ENCODE assay signal across 20 mouse cellular contexts in the genomic region with DNA sequence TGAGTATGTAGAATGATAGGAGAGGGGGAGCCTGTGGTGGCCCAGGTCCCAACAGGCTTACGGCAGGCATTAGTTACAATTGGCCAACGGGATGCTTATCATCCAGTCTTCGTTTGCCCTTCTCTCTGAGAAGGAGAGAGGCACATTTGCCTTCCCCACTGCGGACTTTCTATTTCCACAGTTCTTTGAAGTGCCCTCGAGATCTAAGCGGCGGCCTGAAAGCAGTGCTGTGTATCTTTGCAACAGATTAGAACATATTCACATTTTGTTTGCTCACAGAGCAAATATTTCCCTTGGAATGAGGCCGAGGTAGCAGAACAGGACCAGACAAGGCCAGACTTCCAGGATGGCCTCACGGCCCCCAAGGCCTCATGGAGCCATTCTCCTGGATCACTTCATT. TPM values are rescaled to one million over a fixed set of nuclear protein-coding genes. Genes with fewer than 3 reads are reported as not detected.
A peak's percentile ranks its signal among the peaks of the same experiment; 100 is the strongest.
DNase-seq lines count a peak whose midpoint lies in the region; ATAC-seq and TF ChIP-seq lines count a peak whose summit lies in the region.
"Had no signal": no experiment of that assay in that cellular context is flagged by ENCODE, and none has a peak within 500 bp of the region (broad histone marks: within the 10 kb centered on the region; RNA-seq: fewer than 3 reads in every experiment).

No protein-coding gene starts in this region.

- no peak overlapping the region for H3K4me3 ChIP-seq in liver, embryonic 16.5 days (ENCODE audit: low read depth, low read length)
- no peak overlapping the region for H3K4me3 ChIP-seq in lung, embryonic 14.5 days (ENCODE audit: low read depth, low read length)
- no peak overlapping the region for H3K4me3 ChIP-seq in stomach, postnatal 0 days (ENCODE audit: low read depth, low read length)
- H3K4me3 ChIP-seq: embryonic facial prominence, embryonic 15.5 days; hindbrain, embryonic 12.5 days; left cerebral cortex, adult 2 months; limb, embryonic 10.5 days had no signal

- H3K4me1 ChIP-seq in liver, embryonic 16.5 days (ENCODE audit: control insufficient read depth, low read depth, low read length) = no peaks in the 10 kb centered on the region
- H3K4me1 ChIP-seq in lung, embryonic 14.5 days (ENCODE audit: insufficient read depth) = peaks cover 2% of the 10 kb centered on the region; the same call in 1 of the 2 replicates
- no peaks in the 10 kb centered on the region for H3K4me1 ChIP-seq in stomach, postnatal 0 days (replicated peaks; ENCODE audit: control insufficient read depth, insufficient read depth)
- H3K4me1 ChIP-seq: embryonic facial prominence, embryonic 15.5 days had no signal

- TF ChIP-seq CTCF in lung, embryonic 14.5 days (IDR thresholded peaks at IDR 0.05; ENCODE audit: low read depth) = no peak
- TF ChIP-seq CTCF in stomach, postnatal 0 days (IDR thresholded peaks at IDR 0.05; ENCODE audit: low read depth) = no peak

- no peak for TF ChIP-seq EP300 in stomach, postnatal 0 days (optimal IDR thresholded peaks at IDR 0.05)

- ATAC-seq in liver, embryonic 16.5 days (ENCODE audit: low read depth) = peak; percentile 27; the same call in 1 of the 2 replicates
- ATAC-seq in lung, embryonic 14.5 days (ENCODE audit: insufficient read depth) = peak; percentile 70
- peak; percentile 85 for ATAC-seq in stomach, postnatal 0 days (ENCODE audit: low FRiP score, low TSS enrichment)
- ATAC-seq: forebrain, embryonic 16.5 days had no signal

- DNase-seq in liver = no peak
- peak; percentile 75 for DNase-seq in lung, embryonic 14.5 days
- DNase-seq in lung, postnatal 14 days = peak; percentile 45
- DNase-seq in stomach, postnatal 0 days (ENCODE audit: low spot score) = peak; percentile 68
- no peak for DNase-seq in cerebellum, postnatal 4 days (ENCODE audit: low spot score in 2 of 2)
- DNase-seq in urinary bladder, postnatal 10 days (ENCODE audit: low spot score) = no peak
- DNase-seq: cerebellum, adult 9-11 months; heart, postnatal 14 days; kidney, adult 9 months; kidney, postnatal 25 days; right cerebral cortex, postnatal 14 days; thymus, postnatal 36 days had no signal

- WGBS in liver, embryonic 16.5 days (ENCODE audit: insufficient replicate concordance) = 59% methylated on average over 9 of the region's 9 CpGs
- 61% methylated on average over 9 of the region's 9 CpGs for WGBS in lung, embryonic 14.5 days
- WGBS in stomach, postnatal 0 days = 56% methylated on average over 9 of the region's 9 CpGs

- no peak overlapping the region for H3K27ac ChIP-seq in liver, embryonic 16.5 days (ENCODE audit: low read length)
- no peak overlapping the region for H3K27ac ChIP-seq in lung, embryonic 14.5 days (ENCODE audit: low read depth)
- H3K27ac ChIP-seq in stomach, postnatal 0 days (replicated peaks) = no peak overlapping the region
- H3K27ac ChIP-seq: embryonic facial prominence, embryonic 15.5 days; hindbrain, embryonic 12.5 days; left cerebral cortex, adult 2 months; limb, embryonic 10.5 days; liver, embryonic 14.5 days had no signal

- no peaks in the 10 kb centered on the region for H3K9me3 ChIP-seq in liver, embryonic 16.5 days (replicated peaks; ENCODE audit: control insufficient read depth, low read length)
- H3K9me3 ChIP-seq in lung, embryonic 14.5 days (ENCODE audit: low read depth, low read length) = no peaks in the 10 kb centered on the region
- H3K9me3 ChIP-seq in stomach, postnatal 0 days (ENCODE audit: control insufficient read depth, low read length) = no peaks in the 10 kb centered on the region
- H3K9me3 ChIP-seq: embryonic facial prominence, embryonic 15.5 days; hindbrain, embryonic 12.5 days; limb, embryonic 10.5 days had no signal

- H3K36me3 ChIP-seq in liver, embryonic 16.5 days (ENCODE audit: control insufficient read depth, insufficient read depth) = no peaks in the 10 kb centered on the region
- no peaks in the 10 kb centered on the region for H3K36me3 ChIP-seq in lung, embryonic 14.5 days (ENCODE audit: insufficient read depth)
- H3K36me3 ChIP-seq in stomach, postnatal 0 days (ENCODE audit: control insufficient read depth, insufficient read depth, low read length) = no peaks in the 10 kb centered on the region
- H3K36me3 ChIP-seq: embryonic facial prominence, embryonic 15.5 days; hindbrain, embryonic 12.5 days; limb, embryonic 10.5 days had no signal

- no peaks in the 10 kb centered on the region for H3K27me3 ChIP-seq in liver, embryonic 16.5 days (ENCODE audit: control insufficient read depth, insufficient read depth, low read depth, low read length)
- H3K27me3 ChIP-seq in lung, embryonic 14.5 days (ENCODE audit: insufficient read depth, low read length) = no peaks in the 10 kb centered on the region
- H3K27me3 ChIP-seq in stomach, postnatal 0 days (ENCODE audit: control insufficient read depth, insufficient read depth, low read length) = no peaks in the 10 kb centered on the region
- H3K27me3 ChIP-seq: embryonic facial prominence, embryonic 15.5 days; hindbrain, embryonic 12.5 days had no signal

- no peak overlapping the region for H3K9ac ChIP-seq in liver, embryonic 16.5 days (ENCODE audit: low read depth, low read length)
- H3K9ac ChIP-seq in lung, embryonic 14.5 days = no peak overlapping the region
- no peak overlapping the region for H3K9ac ChIP-seq in stomach, postnatal 0 days (ENCODE audit: low read length)
- H3K9ac ChIP-seq: embryonic facial prominence, embryonic 15.5 days; hindbrain, embryonic 12.5 days; liver, embryonic 14.5 days had no signal

- no peak overlapping the region for H3K4me2 ChIP-seq in liver, embryonic 16.5 days (ENCODE audit: low read depth, low read length)
- H3K4me2 ChIP-seq in lung, embryonic 14.5 days = no peak overlapping the region
- no peak overlapping the region for H3K4me2 ChIP-seq in stomach, postnatal 0 days (replicated peaks; ENCODE audit: low read depth)
- H3K4me2 ChIP-seq: embryonic facial prominence, embryonic 15.5 days; heart, embryonic 11.5 days; hindbrain, embryonic 12.5 days had no signal

RNA-seq across cellular contexts. Expression of a gene that starts 12.6 kb away (rescaled TPM):
- 3.2 and 3.8 TPM in 2 replicates for polyA plus RNA-seq in liver, embryonic 16.5 days (2015; fragmentation: Nextera tagmentation; extraction: Ambion mirVana)
- polyA plus RNA-seq in lung, embryonic 14.5 days (2014; fragmentation: Nextera tagmentation; extraction: Ambion mirVana) = 222 and 242 TPM in 2 replicates
- 6.0 and 6.3 TPM in 2 replicates for polyA plus RNA-seq in stomach, postnatal 0 days (2015; fragmentation: Nextera tagmentation; extraction: Ambion mirVana)

Comparison
In these comparisons a context has a peak if more than half of its experiments do, and no peak if none do; other contexts are left out.
1. ATAC-seq: peak in every context shown above with its lines; median percentile 85 in stomach, postnatal 0 days; 70 in lung, embryonic 14.5 days; 27 in liver, embryonic 16.5 days.
2. DNase-seq: peak in lung, embryonic 14.5 days (single experiment), lung, postnatal 14 days (single experiment) and stomach, postnatal 0 days (single experiment); none in liver (single experiment), cerebellum, postnatal 4 days (0 of 2) and urinary bladder, postnatal 10 days (single experiment).
3. RNA of a gene that starts 12.6 kb away (polyA plus RNA-seq): 222 to 242 TPM in lung, embryonic 14.5 days; 6.0 to 6.3 TPM in stomach, postnatal 0 days and 3.2 to 3.8 TPM in liver, embryonic 16.5 days; every median in the first group is over 10 times any median in the second.